Mouse (Mus musculus): Measurements from ENCODE around the gene Wdsub1.

DNA sequence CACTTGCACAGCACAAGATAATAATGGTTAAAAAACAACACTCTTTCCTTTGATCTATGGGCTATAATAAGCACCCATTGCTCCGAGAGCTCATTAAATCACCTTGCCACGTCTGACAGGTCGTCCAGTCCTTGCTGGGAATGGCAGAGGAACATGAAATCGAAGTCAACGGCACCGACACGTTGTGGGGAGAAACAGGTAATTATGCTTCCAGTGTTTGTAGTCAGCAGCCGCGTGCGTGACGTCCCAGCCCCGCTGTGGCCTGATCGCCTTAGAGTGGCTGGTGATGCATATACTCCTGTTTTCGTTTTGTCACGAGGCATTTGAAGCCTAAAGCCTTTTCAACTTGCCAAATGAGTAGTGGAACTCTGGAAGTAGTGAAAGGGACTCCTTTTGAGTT, 62.3 kb downstream of the Wdsub1 start:
- TF ChIP-seq CTCF (IDR thresholded peaks at IDR 0.05; ENCODE audit: insufficient read depth, low read length) (no peak), POLR2A (IDR thresholded peaks at IDR 0.05; ENCODE audit: borderline replicate concordance, extremely low read depth, low read depth, low read length) (no peak)
